Mouse (Mus musculus) bone marrow, adult 2 months (tissue): ENCODE measurements at regions not wholly inside any gene's neighbourhood (a gene's known extent, or its start where the extent isn't known, plus 50 kb on each side); places are given as distances from the start of the nearest gene placed in this dataset.
A peak's percentile ranks its signal among the peaks of the same experiment; 100 is the strongest.
"Not testable (repeated sequence)": the region's sequence is repeated elsewhere in the genome, so short reads cannot be mapped to it uniquely, and the experiment has no call there.

Source experiments
- H3K27ac ChIP-seq: fragments of 200-500 bp; 2 replicates; pipeline ENCODE4 v1.5.1; 2012; ENCODE audit warnings: low read depth, mild to moderate bottlenecking, control low read depth, inconsistent platforms, low read length; ENCODE audit not compliant: control insufficient read depth, poor library complexity, insufficient read depth
- H3K4me1 ChIP-seq: fragments of 200-500 bp; 2 replicates; pipeline ENCODE4 v1.6.1; 2011; ENCODE audit warnings: low read length; ENCODE audit not compliant: control insufficient read depth, insufficient read depth
- H3K4me3 ChIP-seq: fragments of 200-500 bp; replicated peaks from 2 replicates; pipeline ENCODE3; 2011; ENCODE audit warnings: mild to moderate bottlenecking, low read depth, low read length, control low read depth; ENCODE audit not compliant: control insufficient read depth
- CTCF ChIP-seq: fragments of 200-500 bp; IDR thresholded peaks from 2 replicates; pipeline ENCODE4 v1.5.1; 2011; ENCODE audit warnings: low read length, control low read depth; ENCODE audit not compliant: control insufficient read depth, insufficient read depth
- POLR2A ChIP-seq: fragments of 200-500 bp; IDR thresholded peaks from 2 replicates; pipeline ENCODE4 v1.6.1; 2011; ENCODE audit warnings: low read depth, mild to moderate bottlenecking, control low read depth, low read length, borderline replicate concordance; ENCODE audit not compliant: control insufficient read depth
- WGBS: fragments of 180-500 bp; shearing (Covaris S2); methylation state at CpG from one replicate; pipeline ENCODE4 v1.1.7; 2018; 5-methylcytosine and 5-hydroxymethylcytosine counted together

DNA sequence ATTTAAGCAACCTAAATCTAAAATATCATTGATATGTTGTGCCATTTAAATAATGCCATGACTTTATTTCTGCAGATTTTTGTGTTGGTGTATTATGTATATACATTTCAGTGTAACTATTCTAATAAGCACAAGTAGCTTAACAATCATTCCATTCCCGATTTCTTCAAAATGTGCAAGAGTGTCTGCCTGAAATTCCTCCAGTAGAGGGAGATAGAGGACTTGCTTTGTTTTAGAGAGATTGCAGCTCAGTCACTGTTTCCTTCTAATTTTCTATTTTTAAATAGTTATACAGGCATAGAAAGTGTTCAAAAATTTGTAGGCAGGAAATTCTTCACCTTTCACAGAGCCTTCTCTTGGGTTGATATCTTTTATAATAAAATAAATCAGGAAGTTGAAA lies 498.0 kb upstream of the Tacstd2 start:
- not testable (repeated sequence) for H3K4me3 ChIP-seq, H3K27ac ChIP-seq, H3K4me1 ChIP-seq
- WGBS: 15% methylated on average over 1 of the region's 1 CpGs

GRCm38 (mm10) chr6:68030740-68031139 lies 495.1 kb upstream of the Tacstd2 start:
- Histone ChIP-seq H3K4me3 (no peak overlapping the region), H3K27ac (no peak overlapping the region), H3K4me1 (no peaks in the 10 kb centered on the region)
- 44% methylated on average over 13 of the region's 13 CpGs for WGBS
- TF ChIP-seq POLR2A: no peak
- TF ChIP-seq CTCF: peak; percentile 36; the same call in 1 of the 2 replicates
